In genomic region chr14:7960616-7961015, GRCm38 (mm10) we compare ENCODE assay signal across 10 mouse cellular contexts. TPM values are rescaled to one million over a fixed set of nuclear protein-coding genes. Genes with fewer than 3 reads are reported as not detected.
DNase-seq lines count a peak whose midpoint lies in the region; ATAC-seq lines count a peak whose summit lies in the region.
"Had no signal": no experiment of that assay in that cellular context is flagged by ENCODE, and none has a peak within 500 bp of the region (broad histone marks: within the 10 kb centered on the region; RNA-seq: fewer than 3 reads in every experiment).

No protein-coding gene starts in this region.

- no peak overlapping the region for H3K4me3 ChIP-seq in kidney, embryonic 16.5 days (ENCODE audit: low read length)
- H3K4me3 ChIP-seq in forebrain, embryonic 11.5 days (ENCODE audit: low read depth, low read length): no peak overlapping the region
- H3K4me3 ChIP-seq in neural tube, embryonic 15.5 days (replicated peaks): no peak overlapping the region
- H3K4me3 ChIP-seq: heart, embryonic 15.5 days had no signal

- peak; percentile 53; the same call in 1 of the 2 replicates for ATAC-seq in kidney, embryonic 16.5 days (ENCODE audit: low FRiP score, low TSS enrichment)
- ATAC-seq in forebrain, embryonic 11.5 days (replicated peaks; ENCODE audit: low FRiP score): 0 out of 2 replicates have a peak, but pooled peaks have one; percentile 35
- peak; percentile 48 for ATAC-seq in neural tube, embryonic 15.5 days (ENCODE audit: low FRiP score)
- ATAC-seq in erythroid progenitor cell, adult 5-6 weeks (replicated peaks; ENCODE audit: low FRiP score, poor library complexity, severe bottlenecking): no peak

- no peaks in the 10 kb centered on the region for H3K36me3 ChIP-seq in kidney, embryonic 16.5 days (ENCODE audit: insufficient read depth, low read length)
- no peaks in the 10 kb centered on the region for H3K36me3 ChIP-seq in forebrain, embryonic 11.5 days (ENCODE audit: control insufficient read depth, insufficient read depth, low read length)
- H3K36me3 ChIP-seq in neural tube, embryonic 15.5 days: no peaks in the 10 kb centered on the region
- H3K36me3 ChIP-seq: heart, embryonic 15.5 days had no signal

- WGBS in kidney, embryonic 16.5 days: 60% methylated on average over 11 of the region's 11 CpGs
- WGBS in forebrain, embryonic 11.5 days: 42% methylated on average over 11 of the region's 11 CpGs
- 57% methylated on average over 11 of the region's 11 CpGs for WGBS in neural tube, embryonic 15.5 days

- H3K4me2 ChIP-seq in kidney, embryonic 16.5 days (replicated peaks; ENCODE audit: low read depth, low read length): no peak overlapping the region
- no peak overlapping the region for H3K4me2 ChIP-seq in forebrain, embryonic 11.5 days (ENCODE audit: low read depth, low read length, severe bottlenecking)
- no peak overlapping the region for H3K4me2 ChIP-seq in neural tube, embryonic 15.5 days
- H3K4me2 ChIP-seq: heart, embryonic 15.5 days had no signal

- no peaks in the 10 kb centered on the region for H3K4me1 ChIP-seq in kidney, embryonic 16.5 days (ENCODE audit: insufficient read depth, low read length)
- no peaks in the 10 kb centered on the region for H3K4me1 ChIP-seq in forebrain, embryonic 11.5 days (replicated peaks; ENCODE audit: control insufficient read depth, insufficient read depth, low read length)
- H3K4me1 ChIP-seq in neural tube, embryonic 15.5 days: no peaks in the 10 kb centered on the region

- H3K27me3 ChIP-seq in kidney, embryonic 16.5 days (ENCODE audit: insufficient read depth, low read length): no peaks in the 10 kb centered on the region
- H3K27me3 ChIP-seq in forebrain, embryonic 11.5 days (ENCODE audit: control insufficient read depth, insufficient read depth, low read length): no peaks in the 10 kb centered on the region
- H3K27me3 ChIP-seq in neural tube, embryonic 15.5 days (replicated peaks): no peaks in the 10 kb centered on the region
- H3K27me3 ChIP-seq: heart, embryonic 15.5 days had no signal

- no peak overlapping the region for H3K27ac ChIP-seq in kidney, embryonic 16.5 days (ENCODE audit: low read length)
- H3K27ac ChIP-seq in forebrain, embryonic 11.5 days (ENCODE audit: low read depth, low read length): no peak overlapping the region
- H3K27ac ChIP-seq in neural tube, embryonic 15.5 days (replicated peaks): no peak overlapping the region

- H3K9me3 ChIP-seq in kidney, embryonic 16.5 days (ENCODE audit: low read length): no peaks in the 10 kb centered on the region
- no peaks in the 10 kb centered on the region for H3K9me3 ChIP-seq in forebrain, embryonic 11.5 days (ENCODE audit: control insufficient read depth, low read length)
- H3K9me3 ChIP-seq in neural tube, embryonic 15.5 days (replicated peaks): no peaks in the 10 kb centered on the region
- H3K9me3 ChIP-seq: heart, embryonic 15.5 days had no signal

- DNase-seq in kidney, postnatal 25 days: no peak
- DNase-seq in brain, adult 2 months (ENCODE audit: low read depth, low spot score): peak; percentile 78
- peak; percentile 64 for DNase-seq in forebrain, embryonic 11.5 days (ENCODE audit: low spot score)
- DNase-seq in layer of hippocampus, adult 9-11 months: peak; percentile 59
- DNase-seq in spleen, postnatal 14 days (ENCODE audit: low spot score in 2 of 2): no peak

- H3K9ac ChIP-seq in kidney, embryonic 16.5 days (replicated peaks; ENCODE audit: low read length): no peak overlapping the region
- H3K9ac ChIP-seq in forebrain, embryonic 11.5 days (ENCODE audit: low read length): no peak overlapping the region
- no peak overlapping the region for H3K9ac ChIP-seq in neural tube, embryonic 15.5 days (replicated peaks)
- H3K9ac ChIP-seq: heart, embryonic 15.5 days had no signal

RNA-seq across cellular contexts. Expression of gene Gm45521, which starts 3.5 kb away (rescaled TPM):
- not detected in 2 replicates for polyA plus RNA-seq in kidney, embryonic 16.5 days (2015; fragmentation: Nextera tagmentation; extraction: Ambion mirVana)
- polyA plus RNA-seq in forebrain, embryonic 11.5 days (2014; fragmentation: Nextera tagmentation; extraction: Ambion mirVana): not detected in 2 replicates
- polyA plus RNA-seq in neural tube, embryonic 15.5 days (2015; fragmentation: Nextera tagmentation; extraction: Ambion mirVana): 0.28 TPM in 1 of 2 replicates, not detected in the other
- not detected in 2 replicates for total RNA-seq in erythroid progenitor cell, adult 5-6 weeks (2015; ENCODE audit: low replicate concordance)
- not detected in 2 replicates for total RNA-seq in erythroid progenitor cell, adult 5-6 weeks (2017; ENCODE audit: low replicate concordance)
- total RNA-seq: neutrophil, adult 5-6 weeks had no signal
- polyA plus RNA-seq: heart, embryonic 15.5 days had no signal

RNA-seq across cellular contexts. Expression of gene Dnase1l3, which starts 33.8 kb away (rescaled TPM):
- polyA plus RNA-seq in kidney, embryonic 16.5 days (2015; fragmentation: Nextera tagmentation; extraction: Ambion mirVana): 0.30 and 0.31 TPM in 2 replicates
- not detected in 2 replicates for polyA plus RNA-seq in forebrain, embryonic 11.5 days (2014; fragmentation: Nextera tagmentation; extraction: Ambion mirVana)
- 0.08 and 1.6 TPM in 2 replicates for polyA plus RNA-seq in neural tube, embryonic 15.5 days (2015; fragmentation: Nextera tagmentation; extraction: Ambion mirVana)
- total RNA-seq in erythroid progenitor cell, adult 5-6 weeks (2015; ENCODE audit: low replicate concordance): 0.36 and 1.7 TPM in 2 replicates
- total RNA-seq in erythroid progenitor cell, adult 5-6 weeks (2017; ENCODE audit: low replicate concordance): not detected in 2 replicates

RNA-seq across cellular contexts. Expression of gene Abhd6, which starts 42.1 kb away (rescaled TPM):
- 29.6 and 33.5 TPM in 2 replicates for polyA plus RNA-seq in kidney, embryonic 16.5 days (2015; fragmentation: Nextera tagmentation; extraction: Ambion mirVana)
- 19.2 and 19.5 TPM in 2 replicates for polyA plus RNA-seq in forebrain, embryonic 11.5 days (2014; fragmentation: Nextera tagmentation; extraction: Ambion mirVana)
- 39.4 and 40.1 TPM in 2 replicates for polyA plus RNA-seq in neural tube, embryonic 15.5 days (2015; fragmentation: Nextera tagmentation; extraction: Ambion mirVana)
- total RNA-seq in erythroid progenitor cell, adult 5-6 weeks (2015; ENCODE audit: low replicate concordance): not detected in 2 replicates
- not detected in 2 replicates for total RNA-seq in erythroid progenitor cell, adult 5-6 weeks (2017; ENCODE audit: low replicate concordance)

Comparison
In these comparisons a context has a peak if more than half of its experiments do, and no peak if none do; other contexts are left out.
1. DNase-seq: peak in brain, adult 2 months (single experiment), forebrain, embryonic 11.5 days (single experiment) and layer of hippocampus, adult 9-11 months (single experiment); none in kidney, postnatal 25 days (0 of 2) and spleen, postnatal 14 days (0 of 2).